Mouse (Mus musculus) liver, embryonic 13.5 days (tissue): ENCODE measurements at regions not wholly inside any gene's neighbourhood (a gene's known extent, or its start where the extent isn't known, plus 50 kb on each side); places are given as distances from the start of the nearest gene placed in this dataset.

Experiments used
- ATAC-seq: fragments of 200-750 bp; cut with Nextera tagmentation; 2 replicates; pipeline ENCODE4 v1.8.0; 2017; ENCODE audit warnings: low read depth, mild to moderate bottlenecking, moderate number of reproducible peaks, moderate library complexity
- DNase-seq: peaks from one replicate; pipeline ENCODE4 v3.0.0; 2022
- H3K27ac ChIP-seq: fragments of 300-500 bp; sonication (generic); 2 replicates; pipeline ENCODE4 v1.5.1; 2015; ENCODE audit warnings: moderate library complexity, mild to moderate bottlenecking, inconsistent platforms
- H3K27me3 ChIP-seq: fragments of 300-500 bp; sonication (generic); 2 replicates; pipeline ENCODE4 v1.6.1; 2015; ENCODE audit warnings: mild to moderate bottlenecking, inconsistent platforms
- H3K36me3 ChIP-seq: fragments of 300-500 bp; sonication (generic); 2 replicates; pipeline ENCODE4 v1.6.1; 2015; ENCODE audit warnings: mild to moderate bottlenecking, inconsistent platforms
- H3K4me1 ChIP-seq: fragments of 300-500 bp; sonication (generic); replicated peaks from 2 replicates; pipeline ENCODE4 v1.6.1; 2015; ENCODE audit warnings: inconsistent platforms
- H3K4me2 ChIP-seq: fragments of 300-500 bp; sonication (generic); 2 replicates; pipeline ENCODE4 v1.6.1; 2015; ENCODE audit warnings: inconsistent platforms, mild to moderate bottlenecking, moderate library complexity
- H3K4me3 ChIP-seq: fragments of 300-500 bp; sonication (generic); replicated peaks from 2 replicates; pipeline ENCODE4 v1.5.1; 2015; ENCODE audit warnings: mild to moderate bottlenecking, inconsistent platforms
- H3K9ac ChIP-seq: fragments of 300-500 bp; sonication (generic); 2 replicates; pipeline ENCODE4 v1.6.1; 2015; ENCODE audit warnings: mild to moderate bottlenecking, inconsistent platforms
- H3K9me3 ChIP-seq: fragments of 300-500 bp; sonication (generic); replicated peaks from 2 replicates; pipeline ENCODE4 v1.6.1; 2016; ENCODE audit warnings: inconsistent platforms
- WGBS: fragments of 180-500 bp; shearing (Covaris S2); methylation state at CpG from one replicate; pipeline ENCODE4 v1.1.7; 2015; ENCODE audit not compliant: insufficient replicate concordance; 5-methylcytosine and 5-hydroxymethylcytosine counted together

- Histone ChIP-seq H3K36me3 (no peaks in the 10 kb centered on the region), H3K27ac (no peak overlapping the region), H3K4me2 (no peak overlapping the region), H3K9me3 (no peaks in the 10 kb centered on the region), H3K4me3 (no peak overlapping the region), H3K9ac (no peak overlapping the region), H3K4me1 (no peaks in the 10 kb centered on the region), H3K27me3 (no peaks in the 10 kb centered on the region)
- WGBS: 67% methylated on average over 3 of the region's 3 CpGs
- DNase-seq (no peak), ATAC-seq (no peak)
Measured at GRCm38 (mm10) chr11:38224300-38224699, 988.5 kb upstream of the Tenm2 start.

DNA sequence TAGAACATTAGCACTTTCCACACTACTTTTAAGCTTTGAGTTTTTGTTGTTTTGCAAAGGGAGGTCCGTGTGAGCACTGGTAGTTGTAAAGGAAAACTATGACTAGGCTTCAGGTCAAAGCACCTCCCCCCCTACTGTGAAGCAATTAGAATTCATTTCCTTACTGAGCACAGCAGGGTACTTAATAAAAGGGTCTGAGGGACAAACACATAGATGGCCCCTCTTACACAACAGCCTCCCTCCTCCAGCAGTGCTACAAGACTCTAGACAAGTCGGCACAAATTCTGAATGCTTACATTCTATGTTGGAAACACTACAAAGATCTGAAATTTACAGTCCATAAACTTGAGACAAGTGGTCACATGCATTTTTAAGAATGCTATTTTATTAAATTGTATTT, 967.6 kb upstream of the Tenm2 start:
- H3K9me3 ChIP-seq: no peaks in the 10 kb centered on the region
- DNase-seq: no peak
- H3K4me2 ChIP-seq: no peak overlapping the region
- no peak overlapping the region for H3K9ac ChIP-seq
- 43% methylated on average over 2 of the region's 2 CpGs for WGBS
- no peak overlapping the region for H3K4me3 ChIP-seq
- no peak for ATAC-seq
- H3K27ac ChIP-seq: no peak overlapping the region
- no peaks in the 10 kb centered on the region for H3K27me3 ChIP-seq
- H3K4me1 ChIP-seq: no peaks in the 10 kb centered on the region
- no peaks in the 10 kb centered on the region for H3K36me3 ChIP-seq

DNA sequence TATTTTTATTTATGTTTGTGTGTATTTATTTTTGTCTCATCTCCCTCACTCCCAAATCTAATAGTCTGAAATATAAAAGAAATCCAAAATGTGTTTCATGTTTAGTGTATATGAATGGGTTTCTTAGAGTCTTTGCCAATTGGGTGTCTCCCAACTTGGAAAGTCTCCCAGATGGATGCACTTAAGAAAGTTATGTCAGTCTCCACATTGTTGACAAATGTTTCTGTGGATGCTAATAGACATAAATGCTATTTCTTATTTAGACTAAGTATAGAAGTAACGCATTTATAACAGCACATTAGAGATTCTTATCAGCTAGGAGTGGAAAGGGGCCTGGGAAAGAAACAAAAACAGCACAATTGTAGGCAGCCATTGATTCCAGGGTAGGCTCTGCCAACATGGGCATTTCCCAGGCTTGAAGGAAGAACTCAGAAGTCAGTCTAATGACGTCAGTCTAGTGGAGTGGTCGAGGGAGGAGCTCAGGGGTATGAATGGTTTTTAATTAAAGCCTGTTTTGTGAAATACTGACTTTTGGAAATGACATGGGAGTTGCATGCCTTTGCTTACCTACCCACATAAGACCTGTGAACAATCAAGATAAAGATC, 965.5 kb upstream of the Tenm2 start:
- DNase-seq (no peak), ATAC-seq (no peak)
- H3K27me3 ChIP-seq: no peaks in the 10 kb centered on the region
- no peak overlapping the region for H3K9ac ChIP-seq
- no peak overlapping the region for H3K4me3 ChIP-seq
- H3K9me3 ChIP-seq: no peaks in the 10 kb centered on the region
- H3K36me3 ChIP-seq: no peaks in the 10 kb centered on the region
- WGBS: 50% methylated on average over 3 of the region's 3 CpGs
- no peaks in the 10 kb centered on the region for H3K4me1 ChIP-seq
- no peak overlapping the region for H3K27ac ChIP-seq
- no peak overlapping the region for H3K4me2 ChIP-seq

DNA sequence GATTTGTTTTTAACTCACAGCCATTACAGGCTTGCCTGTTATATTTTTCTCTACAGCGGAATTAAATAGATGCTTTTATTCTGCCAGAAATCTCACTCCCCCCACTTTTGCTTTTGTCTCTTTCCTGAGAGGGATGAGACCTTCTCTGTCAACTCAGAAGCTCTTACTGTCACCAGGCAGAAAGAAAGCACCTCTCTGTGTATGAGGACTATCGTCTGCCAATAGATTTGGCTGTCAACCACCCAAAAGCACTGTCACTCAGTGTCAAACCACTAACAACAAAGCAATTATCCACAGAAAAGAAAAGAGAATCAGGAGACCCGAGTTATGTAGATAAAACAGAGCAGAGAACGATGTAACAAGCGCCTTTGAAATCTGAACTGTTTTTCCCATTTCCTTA, 958.0 kb upstream of the Tenm2 start:
- Histone ChIP-seq H3K9ac (no peak overlapping the region), H3K9me3 (no peaks in the 10 kb centered on the region), H3K4me2 (no peak overlapping the region), H3K27me3 (no peaks in the 10 kb centered on the region), H3K36me3 (no peaks in the 10 kb centered on the region), H3K4me3 (no peak overlapping the region), H3K27ac (no peak overlapping the region), H3K4me1 (no peaks in the 10 kb centered on the region)
- ATAC-seq (no peak), DNase-seq (no peak)
- 55% methylated on average over 5 of the region's 5 CpGs for WGBS

GRCm38 (mm10) chr11:38191895-38192547, 956.3 kb upstream of the Tenm2 start:
- no peak for DNase-seq
- Histone ChIP-seq H3K4me1 (no peaks in the 10 kb centered on the region), H3K9me3 (no peaks in the 10 kb centered on the region), H3K27ac (no peak overlapping the region), H3K9ac (no peak overlapping the region), H3K27me3 (no peaks in the 10 kb centered on the region), H3K4me2 (no peak overlapping the region), H3K4me3 (no peak overlapping the region), H3K36me3 (no peaks in the 10 kb centered on the region)
- 54% methylated on average over 2 of the region's 2 CpGs for WGBS
- no peak for ATAC-seq

DNA sequence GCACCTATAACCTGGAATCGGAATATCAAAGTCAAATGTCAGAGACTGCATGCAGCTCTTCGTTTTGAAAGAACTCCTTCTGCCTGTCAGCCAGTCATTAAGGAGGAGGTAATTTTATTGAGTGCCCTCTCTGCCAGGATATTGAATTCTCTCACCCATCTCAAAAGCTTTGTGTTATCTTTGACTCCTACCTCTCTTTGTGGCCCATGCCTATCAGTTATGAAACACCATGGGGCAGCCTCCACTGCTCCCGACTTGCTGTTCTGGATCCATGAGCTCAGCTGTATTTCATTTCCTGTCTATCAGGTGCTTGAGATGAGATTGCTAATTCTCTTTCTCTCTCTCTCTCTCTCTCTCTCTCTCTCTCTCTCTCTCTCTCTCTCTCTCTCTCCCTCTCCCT, 955.7 kb upstream of the Tenm2 start:
- 54% methylated on average over 3 of the region's 3 CpGs for whole genome bisulfite sequencing
- Histone ChIP-seq H3K27ac (no peak overlapping the region), H3K36me3 (no peaks in the 10 kb centered on the region), H3K4me3 (no peak overlapping the region), H3K4me2 (no peak overlapping the region), H3K4me1 (no peaks in the 10 kb centered on the region), H3K27me3 (no peaks in the 10 kb centered on the region), H3K9me3 (no peaks in the 10 kb centered on the region), H3K9ac (no peak overlapping the region)
- ATAC-seq: no peak
- no peak for DNase-seq

- no peaks in the 10 kb centered on the region for H3K36me3 ChIP-seq
- no peaks in the 10 kb centered on the region for H3K4me1 ChIP-seq
- H3K9ac ChIP-seq: no peak overlapping the region
- DNase-seq (no peak), ATAC-seq (no peak)
- no peak overlapping the region for H3K4me2 ChIP-seq
- no peaks in the 10 kb centered on the region for H3K27me3 ChIP-seq
- no peaks in the 10 kb centered on the region for H3K9me3 ChIP-seq
- H3K27ac ChIP-seq: no peak overlapping the region
- 56% methylated on average over 1 of the region's 1 CpGs for WGBS
- no peak overlapping the region for H3K4me3 ChIP-seq
Measured at GRCm38 (mm10) chr11:38170721-38171120, 935.0 kb upstream of the Tenm2 start.

- no peak overlapping the region for H3K27ac ChIP-seq
- ATAC-seq: no peak
- H3K36me3 ChIP-seq: no peaks in the 10 kb centered on the region
- no peak overlapping the region for H3K4me3 ChIP-seq
- DNase-seq: no peak
- no peak overlapping the region for H3K9ac ChIP-seq
- H3K9me3 ChIP-seq: no peaks in the 10 kb centered on the region
- H3K27me3 ChIP-seq: no peaks in the 10 kb centered on the region
- 75% methylated on average over 4 of the region's 4 CpGs for WGBS
- no peak overlapping the region for H3K4me2 ChIP-seq
- no peaks in the 10 kb centered on the region for H3K4me1 ChIP-seq
Measured at GRCm38 (mm10) chr11:38158310-38158709, 922.5 kb upstream of the Tenm2 start.

DNA sequence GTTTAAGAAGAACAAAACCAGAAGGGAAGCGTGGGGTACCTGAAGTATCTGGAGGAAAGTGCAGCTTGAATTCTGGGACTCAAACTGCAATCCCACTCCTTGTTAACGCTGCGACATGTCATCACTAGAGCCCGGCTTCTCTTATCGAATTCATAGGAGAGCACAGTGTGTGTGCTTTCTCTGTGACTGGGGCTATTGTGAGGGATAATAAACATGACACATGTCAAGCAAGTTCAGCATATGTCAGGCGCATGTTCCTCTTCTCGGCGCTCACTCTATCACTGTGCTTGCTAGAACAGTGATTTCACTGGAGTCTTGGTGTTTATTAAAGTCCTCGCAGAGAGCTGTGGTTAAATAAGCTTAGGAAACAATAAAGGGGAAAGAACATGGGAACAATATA, 921.2 kb upstream of the Tenm2 start:
- Histone ChIP-seq H3K4me3 (no peak overlapping the region), H3K27ac (no peak overlapping the region), H3K9ac (no peak overlapping the region), H3K4me2 (no peak overlapping the region), H3K9me3 (no peaks in the 10 kb centered on the region), H3K4me1 (no peaks in the 10 kb centered on the region), H3K27me3 (no peaks in the 10 kb centered on the region), H3K36me3 (no peaks in the 10 kb centered on the region)
- 69% methylated on average over 9 of the region's 9 CpGs for WGBS
- DNase-seq (no peak), ATAC-seq (no peak)

- DNase-seq (no peak), ATAC-seq (no peak)
- H3K27me3 ChIP-seq: no peaks in the 10 kb centered on the region
- no peak overlapping the region for H3K4me2 ChIP-seq
- H3K9ac ChIP-seq: no peak overlapping the region
- H3K9me3 ChIP-seq: no peaks in the 10 kb centered on the region
- WGBS: 62% methylated on average over 2 of the region's 2 CpGs
- no peaks in the 10 kb centered on the region for H3K36me3 ChIP-seq
- no peak overlapping the region for H3K27ac ChIP-seq
- no peak overlapping the region for H3K4me3 ChIP-seq
- no peaks in the 10 kb centered on the region for H3K4me1 ChIP-seq
Measured at GRCm38 (mm10) chr11:38155706-38156105, 919.9 kb upstream of the Tenm2 start.

- Histone ChIP-seq H3K9me3 (no peaks in the 10 kb centered on the region), H3K4me3 (no peak overlapping the region), H3K4me2 (no peak overlapping the region), H3K27me3 (no peaks in the 10 kb centered on the region), H3K36me3 (no peaks in the 10 kb centered on the region), H3K27ac (no peak overlapping the region), H3K9ac (no peak overlapping the region), H3K4me1 (no peaks in the 10 kb centered on the region)
- DNase-seq (no peak), ATAC-seq (no peak)
- 63% methylated on average over 2 of the region's 2 CpGs for WGBS
Measured at GRCm38 (mm10) chr11:38143436-38143835, 907.7 kb upstream of the Tenm2 start.

- DNase-seq (no peak), ATAC-seq (no peak)
- Histone ChIP-seq H3K4me3 (no peak overlapping the region), H3K9me3 (no peaks in the 10 kb centered on the region), H3K9ac (no peak overlapping the region), H3K4me2 (no peak overlapping the region), H3K36me3 (no peaks in the 10 kb centered on the region), H3K27ac (no peak overlapping the region), H3K4me1 (no peaks in the 10 kb centered on the region), H3K27me3 (no peaks in the 10 kb centered on the region)
Measured at GRCm38 (mm10) chr11:38128851-38129250, 893.1 kb upstream of the Tenm2 start.
